Mouse (Mus musculus) intestine, embryonic 15.5 days (tissue): ENCODE results near the gene Rrp9. TPM values are rescaled to one million over a fixed set of nuclear protein-coding genes. Genes with fewer than 3 reads are reported as not detected.
A peak's percentile ranks its signal among the peaks of the same experiment; 100 is the strongest.

ENCODE experiments used
- ATAC-seq: fragments of 200-750 bp; cut with Nextera tagmentation; 2 replicates; pipeline ENCODE4 v1.8.0; 2017; ENCODE audit warnings: moderate TSS enrichment, moderate library complexity
- H3K27ac ChIP-seq: fragments of 300-500 bp; sonication (generic); 2 replicates; pipeline ENCODE4 v1.5.1; 2015; ENCODE audit warnings: mild to moderate bottlenecking, inconsistent platforms
- H3K27me3 ChIP-seq: fragments of 300-500 bp; sonication (generic); replicated peaks from 2 replicates; pipeline ENCODE4 v1.6.1; 2015; ENCODE audit warnings: inconsistent platforms
- H3K36me3 ChIP-seq: fragments of 300-500 bp; sonication (generic); 2 replicates; pipeline ENCODE4 v1.6.1; 2015; ENCODE audit warnings: inconsistent platforms
- H3K4me1 ChIP-seq: fragments of 300-500 bp; sonication (generic); replicated peaks from 2 replicates; pipeline ENCODE4 v1.6.1; 2015; ENCODE audit warnings: inconsistent platforms
- H3K4me2 ChIP-seq: fragments of 300-500 bp; sonication (generic); replicated peaks from 2 replicates; pipeline ENCODE4 v1.6.1; 2015; ENCODE audit warnings: mild to moderate bottlenecking, inconsistent platforms
- H3K4me3 ChIP-seq: fragments of 300-500 bp; sonication (generic); replicated peaks from 2 replicates; pipeline ENCODE4 v1.5.1; 2015; ENCODE audit warnings: inconsistent platforms
- H3K9ac ChIP-seq: fragments of 300-500 bp; sonication (generic); 2 replicates; pipeline ENCODE4 v1.6.1; 2015; ENCODE audit warnings: inconsistent platforms
- H3K9me3 ChIP-seq: fragments of 300-500 bp; sonication (generic); 2 replicates; pipeline ENCODE4 v1.6.1; 2016; ENCODE audit warnings: inconsistent platforms
- WGBS: fragments of 180-500 bp; shearing (Covaris S2); methylation state at CpG from one replicate; pipeline ENCODE4 v1.1.7; 2015; 5-methylcytosine and 5-hydroxymethylcytosine counted together
- polyA plus RNA-seq: library from polyadenylated mRNA; unstranded; fragments of >200 nt; fragmentation: Nextera tagmentation; extraction: Ambion mirVana; gene quantifications from 2 replicates; pipeline ENCODE4 v1.2.1, GENCODE M21; 2015

The Rrp9 gene
- polyA plus RNA-seq, 1 experiment from 2014 or later: 49.9 TPM

DNA sequence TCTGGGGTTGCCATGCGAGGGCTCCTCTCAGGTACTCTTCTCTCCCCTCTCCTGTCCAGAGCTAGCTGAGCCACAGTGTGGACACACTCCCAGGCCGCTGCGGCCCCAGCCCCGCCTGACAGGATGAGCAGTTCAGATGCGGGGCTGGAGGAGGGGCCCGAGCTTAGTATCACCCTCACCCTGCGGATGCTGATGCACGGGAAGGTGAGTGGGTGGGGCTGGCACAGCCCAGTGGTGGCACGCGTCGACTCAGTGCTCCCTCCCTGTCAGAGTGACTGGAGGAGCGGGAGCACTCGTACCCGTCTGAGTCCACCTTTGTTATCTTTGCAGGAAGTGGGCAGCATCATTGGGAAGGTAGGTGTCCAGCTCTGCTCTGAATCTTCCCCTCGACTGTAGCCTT, 15.8 kb upstream of the Rrp9 start:
- Histone ChIP-seq H3K9ac (no peak overlapping the region), H3K9me3 (no peaks in the 10 kb centered on the region), H3K4me3 (no peak overlapping the region), H3K4me2 (no peak overlapping the region), H3K27me3 (peaks cover 7% of the 10 kb centered on the region; the same call in 1 of the 2 replicates), H3K27ac (no peak overlapping the region), H3K4me1 (peaks cover 27% of the 10 kb centered on the region), H3K36me3 (peaks cover 14% of the 10 kb centered on the region; the same call in 1 of the 2 replicates)
- no peak for ATAC-seq
- 77% methylated on average over 15 of the region's 15 CpGs for WGBS

GRCm38 (mm10) chr9:106460401-106461025, 15.2 kb upstream of the Rrp9 start:
- no peak overlapping the region for H3K4me2 ChIP-seq
- no peaks in the 10 kb centered on the region for H3K9me3 ChIP-seq
- H3K4me1 ChIP-seq: peaks cover 25% of the 10 kb centered on the region
- H3K27ac ChIP-seq: no peak overlapping the region
- no peak for ATAC-seq
- 81% methylated on average over 18 of the region's 18 CpGs for WGBS
- H3K36me3 ChIP-seq: peaks cover 14% of the 10 kb centered on the region; the same call in 1 of the 2 replicates
- H3K4me3 ChIP-seq: no peak overlapping the region
- H3K9ac ChIP-seq: no peak overlapping the region
- peaks cover 13% of the 10 kb centered on the region for H3K27me3 ChIP-seq

DNA sequence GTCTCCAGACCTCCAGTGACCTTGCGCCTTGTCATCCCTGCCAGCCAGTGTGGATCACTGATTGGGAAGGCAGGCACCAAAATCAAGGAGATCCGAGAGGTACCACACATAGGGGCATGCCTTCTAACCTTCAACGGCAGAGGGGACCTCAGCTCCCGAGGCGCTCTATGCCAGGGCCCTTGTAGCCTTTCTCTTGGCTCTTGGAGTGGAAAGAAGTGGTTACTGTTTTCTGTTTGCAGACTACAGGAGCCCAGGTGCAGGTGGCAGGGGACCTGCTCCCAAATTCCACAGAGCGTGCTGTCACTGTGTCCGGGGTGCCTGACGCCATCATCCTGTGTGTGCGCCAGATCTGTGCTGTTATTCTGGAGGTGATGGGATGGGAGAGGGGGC, 14.7 kb upstream of the Rrp9 start:
- Histone ChIP-seq H3K4me1 (peaks cover 23% of the 10 kb centered on the region), H3K9me3 (no peaks in the 10 kb centered on the region), H3K4me3 (no peak overlapping the region), H3K27me3 (peaks cover 17% of the 10 kb centered on the region), H3K4me2 (no peak overlapping the region), H3K9ac (no peak overlapping the region), H3K27ac (no peak overlapping the region), H3K36me3 (peaks cover 14% of the 10 kb centered on the region; the same call in 1 of the 2 replicates)
- WGBS: 86% methylated on average over 9 of the region's 9 CpGs
- no peak for ATAC-seq

- Histone ChIP-seq H3K4me3 (no peak overlapping the region), H3K27ac (no peak overlapping the region), H3K4me1 (peaks cover 15% of the 10 kb centered on the region), H3K4me2 (no peak overlapping the region), H3K9ac (no peak overlapping the region), H3K9me3 (no peaks in the 10 kb centered on the region), H3K36me3 (peaks cover 14% of the 10 kb centered on the region; the same call in 1 of the 2 replicates), H3K27me3 (peaks cover 17% of the 10 kb centered on the region)
- no peak for ATAC-seq
- 86% methylated on average over 16 of the region's 16 CpGs for WGBS
Measured at GRCm38 (mm10) chr9:106461641-106462429, 13.9 kb upstream of the Rrp9 start.

DNA sequence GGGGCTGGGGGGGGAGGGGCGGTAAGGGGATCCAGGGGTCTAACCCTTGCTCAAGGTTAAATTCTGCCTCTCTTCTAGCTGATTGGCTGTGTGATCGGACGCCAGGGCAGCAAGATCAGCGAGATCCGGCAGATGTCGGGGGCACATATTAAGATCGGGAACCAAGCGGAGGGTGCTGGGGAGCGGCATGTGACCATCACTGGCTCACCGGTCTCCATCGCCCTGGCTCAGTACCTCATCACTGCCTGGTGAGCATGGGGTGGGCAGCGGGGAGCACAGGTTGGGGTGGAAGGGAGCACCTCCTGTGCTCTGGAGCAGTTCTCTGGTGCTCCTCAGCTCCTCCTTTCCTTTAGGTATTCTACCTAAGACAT, 13.3 kb upstream of the Rrp9 start:
- no peak overlapping the region for H3K4me3 ChIP-seq
- H3K36me3 ChIP-seq: peaks cover 14% of the 10 kb centered on the region; the same call in 1 of the 2 replicates
- H3K9me3 ChIP-seq: no peaks in the 10 kb centered on the region
- H3K4me2 ChIP-seq: no peak overlapping the region
- peaks cover 17% of the 10 kb centered on the region for H3K27me3 ChIP-seq
- H3K27ac ChIP-seq: no peak overlapping the region
- no peak for ATAC-seq
- 95% methylated on average over 12 of the region's 12 CpGs for WGBS
- H3K9ac ChIP-seq: no peak overlapping the region
- peaks cover 11% of the 10 kb centered on the region for H3K4me1 ChIP-seq

DNA sequence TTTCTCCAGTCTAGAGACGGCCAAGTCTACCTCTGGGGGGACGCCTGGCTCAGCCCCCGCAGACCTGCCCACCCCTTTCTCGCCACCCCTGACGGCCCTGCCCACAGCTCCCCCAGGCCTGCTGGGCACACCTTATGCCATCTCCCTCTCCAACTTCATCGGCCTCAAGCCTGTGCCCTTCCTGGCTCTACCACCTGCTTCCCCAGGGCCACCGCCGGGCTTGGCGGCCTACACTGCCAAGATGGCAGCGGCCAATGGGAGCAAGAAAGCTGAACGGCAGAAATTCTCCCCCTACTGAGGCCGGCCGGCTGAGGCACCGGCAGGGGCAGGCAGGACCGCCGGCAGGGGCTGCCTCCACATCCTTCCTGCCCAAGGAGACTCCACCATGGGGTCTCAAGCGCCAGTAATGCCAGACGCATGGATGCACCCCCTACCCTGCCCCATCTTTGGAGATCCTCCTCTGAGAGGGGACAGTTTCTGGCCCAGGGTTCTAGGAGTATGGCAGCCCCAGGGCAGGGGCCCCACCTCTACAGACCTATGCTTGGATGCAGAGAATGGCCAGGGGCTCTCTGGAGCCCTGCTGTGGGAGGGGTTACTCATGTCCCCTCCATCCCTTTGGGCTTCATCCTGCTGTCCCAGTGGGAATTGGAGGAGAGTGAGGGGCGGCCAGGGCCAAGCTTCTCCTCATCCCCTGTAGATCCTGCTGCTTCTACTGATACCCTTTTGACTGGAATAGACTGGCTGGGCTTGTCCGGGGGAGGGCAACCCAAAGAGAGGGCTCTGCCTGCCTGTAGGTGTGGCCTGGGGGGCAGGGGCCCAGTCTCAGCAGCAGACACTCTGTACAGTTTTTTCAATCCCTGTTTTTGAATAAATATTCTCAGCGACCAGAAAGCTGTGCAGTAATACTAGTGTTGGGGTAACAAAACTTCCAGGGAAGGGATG, 12.4 kb upstream of the Rrp9 start:
- H3K27ac ChIP-seq: no peak overlapping the region
- peaks cover 17% of the 10 kb centered on the region for H3K27me3 ChIP-seq
- H3K9me3 ChIP-seq: no peaks in the 10 kb centered on the region
- no peak overlapping the region for H3K9ac ChIP-seq
- no peak overlapping the region for H3K4me2 ChIP-seq
- H3K4me3 ChIP-seq: no peak overlapping the region
- H3K4me1 ChIP-seq: peaks cover 11% of the 10 kb centered on the region
- peaks cover 14% of the 10 kb centered on the region; the same call in 1 of the 2 replicates for H3K36me3 ChIP-seq
- no peak for ATAC-seq
- WGBS: 85% methylated on average over 21 of the region's 21 CpGs

GRCm38 (mm10) chr9:106464751-106465541, 10.8 kb upstream of the Rrp9 start:
- peak; percentile 79 for ATAC-seq
- peaks cover 14% of the 10 kb centered on the region; the same call in 1 of the 2 replicates for H3K36me3 ChIP-seq

GRCm38 (mm10) chr9:106465571-106466200, 10.1 kb upstream of the Rrp9 start, which contains the start of gene Gpr62:
Gene Gpr62, minus strand, starts transcription at chr9:106465938.
- peaks cover 17% of the 10 kb centered on the region for H3K27me3 ChIP-seq
- no peak for ATAC-seq
- peak within 1 kb of the TSS; percentile 62 for H3K9ac ChIP-seq
- H3K4me1 ChIP-seq: peaks cover 11% of the 10 kb centered on the region
- no peak within 1 kb of the TSS; the same call in 1 of the 2 replicates for H3K27ac ChIP-seq
- peak within 1 kb of the TSS; percentile 64 for H3K4me3 ChIP-seq
- peak within 1 kb of the TSS; percentile 99 for H3K4me2 ChIP-seq
- 38% methylated on average over 26 of the region's 26 CpGs for WGBS
- H3K9me3 ChIP-seq: no peaks in the 10 kb centered on the region
- H3K36me3 ChIP-seq: peaks cover 14% of the 10 kb centered on the region; the same call in 1 of the 2 replicates

More at GRCm38 (mm10) chr9:106464751-106465541, 10.8 kb upstream of the Rrp9 start:
- peak overlapping the region; percentile 99 for H3K4me2 ChIP-seq
- no peak overlapping the region; the same call in 1 of the 2 replicates for H3K27ac ChIP-seq
- peak overlapping the region; percentile 64 for H3K4me3 ChIP-seq
- H3K4me1 ChIP-seq: peaks cover 11% of the 10 kb centered on the region
- 1% methylated on average over 98 of the region's 99 CpGs for WGBS
- peaks cover 17% of the 10 kb centered on the region for H3K27me3 ChIP-seq
- no peaks in the 10 kb centered on the region for H3K9me3 ChIP-seq
- H3K9ac ChIP-seq: peak overlapping the region; percentile 62

GRCm38 (mm10) chr9:106466721-106467120, 9.0 kb upstream of the Rrp9 start:
- Histone ChIP-seq H3K4me1 (peaks cover 13% of the 10 kb centered on the region), H3K9ac (no peak overlapping the region), H3K4me3 (no peak overlapping the region), H3K27me3 (peaks cover 17% of the 10 kb centered on the region), H3K27ac (no peak overlapping the region), H3K36me3 (peaks cover 9% of the 10 kb centered on the region; the same call in 1 of the 2 replicates), H3K4me2 (no peak overlapping the region), H3K9me3 (no peaks in the 10 kb centered on the region)
- WGBS: 89% methylated on average over 6 of the region's 6 CpGs
- ATAC-seq: no peak

- H3K27me3 ChIP-seq: peaks cover 17% of the 10 kb centered on the region
- H3K9ac ChIP-seq: no peak overlapping the region
- H3K27ac ChIP-seq: no peak overlapping the region
- H3K36me3 ChIP-seq: peaks cover 5% of the 10 kb centered on the region; the same call in 1 of the 2 replicates
- H3K4me2 ChIP-seq: no peak overlapping the region
- no peaks in the 10 kb centered on the region for H3K9me3 ChIP-seq
- WGBS: 90% methylated on average over 7 of the region's 7 CpGs
- H3K4me3 ChIP-seq: no peak overlapping the region
- H3K4me1 ChIP-seq: peaks cover 22% of the 10 kb centered on the region
- ATAC-seq: no peak
Measured at GRCm38 (mm10) chr9:106467746-106468145, 8.0 kb upstream of the Rrp9 start.

DNA sequence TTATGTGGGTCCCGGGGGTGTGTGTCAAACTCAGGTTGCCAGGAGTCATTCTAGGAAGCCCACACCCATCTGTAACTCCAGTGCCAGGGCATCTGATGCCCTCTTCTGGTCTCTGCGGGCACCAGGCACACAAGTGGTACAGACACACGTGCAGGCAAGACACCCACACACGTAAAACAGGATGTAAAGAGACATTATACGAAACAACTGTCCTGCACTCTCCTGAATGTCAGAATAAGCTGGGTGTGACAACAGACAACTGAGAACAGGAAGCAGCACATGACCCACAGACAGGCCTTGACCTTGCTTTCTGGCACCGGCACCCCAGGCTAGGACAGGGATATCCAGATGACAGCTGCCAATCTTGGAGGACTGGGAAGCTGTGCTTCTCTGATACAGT, 6.4 kb upstream of the Rrp9 start:
- peaks cover 29% of the 10 kb centered on the region for H3K4me1 ChIP-seq
- H3K9me3 ChIP-seq: no peaks in the 10 kb centered on the region
- 69% methylated on average over 6 of the region's 6 CpGs for WGBS
- H3K36me3 ChIP-seq: no peaks in the 10 kb centered on the region
- no peak overlapping the region for H3K4me2 ChIP-seq
- ATAC-seq: no peak
- H3K9ac ChIP-seq: no peak overlapping the region
- no peak overlapping the region for H3K4me3 ChIP-seq
- H3K27me3 ChIP-seq: peaks cover 16% of the 10 kb centered on the region
- H3K27ac ChIP-seq: no peak overlapping the region
